In genomic region chr11:16257011-16257410, GRCm38 (mm10) we compare ENCODE assay signal across 8 mouse cellular contexts. TPM values are rescaled to one million over a fixed set of nuclear protein-coding genes. Genes with fewer than 3 reads are reported as not detected.
DNase-seq lines count a peak whose midpoint lies in the region; ATAC-seq and TF ChIP-seq lines count a peak whose summit lies in the region.

No protein-coding gene starts in this region.

- no peak for ATAC-seq in kidney, embryonic 14.5 days (ENCODE audit: low FRiP score, low TSS enrichment)
- peak; percentile 13; the same call in 1 of the 2 replicates for ATAC-seq in forebrain, embryonic 16.5 days
- ATAC-seq in liver, postnatal 0 days, result no peak

- H3K4me1 ChIP-seq in kidney, embryonic 14.5 days (ENCODE audit: control insufficient read depth, insufficient read depth, low read length), result no peaks in the 10 kb centered on the region
- H3K4me1 ChIP-seq in cortical plate, adult 2 months (ENCODE audit: control insufficient read depth, insufficient read depth, low read length), result no peaks in the 10 kb centered on the region
- peaks cover 17% of the 10 kb centered on the region for H3K4me1 ChIP-seq in forebrain, embryonic 16.5 days (replicated peaks; ENCODE audit: control insufficient read depth, insufficient read depth, low read length)
- no peaks in the 10 kb centered on the region for H3K4me1 ChIP-seq in liver, postnatal 0 days (ENCODE audit: insufficient read depth)

- H3K27ac ChIP-seq in kidney, embryonic 14.5 days (ENCODE audit: low read depth, low read length), result no peak overlapping the region
- H3K27ac ChIP-seq in cortical plate, adult 2 months (ENCODE audit: insufficient read depth, low read length), result peak overlapping the region; percentile 57
- peak overlapping the region; percentile 61 for H3K27ac ChIP-seq in forebrain, embryonic 16.5 days (ENCODE audit: low read length)
- H3K27ac ChIP-seq in liver, postnatal 0 days (ENCODE audit: low read depth), result no peak overlapping the region

- H3K9ac ChIP-seq in kidney, embryonic 14.5 days (ENCODE audit: low read depth, low read length), result no peak overlapping the region
- H3K9ac ChIP-seq in forebrain, embryonic 16.5 days (replicated peaks; ENCODE audit: low read depth, low read length), result peak overlapping the region; percentile 70
- no peak overlapping the region for H3K9ac ChIP-seq in liver, postnatal 0 days (replicated peaks)

- no peak for DNase-seq in kidney, postnatal 4 days
- no peak for DNase-seq in liver, postnatal 0 days
- no peak for DNase-seq in adrenal gland, adult 2 months
- DNase-seq in T-cell, adult 2 months (ENCODE audit: low spot score), result no peak
- no peak for DNase-seq in MN1 (ENCODE audit: low spot score)

- H3K4me2 ChIP-seq in kidney, embryonic 14.5 days (replicated peaks; ENCODE audit: low read depth, low read length), result peak overlapping the region; percentile 92
- peak overlapping the region; percentile 65 for H3K4me2 ChIP-seq in forebrain, embryonic 16.5 days (ENCODE audit: low read length)
- 0 out of 2 replicates have a peak overlapping the region, but pooled peaks have one; percentile 59 for H3K4me2 ChIP-seq in liver, postnatal 0 days (ENCODE audit: low read depth, low read length)

- no peaks in the 10 kb centered on the region for H3K9me3 ChIP-seq in kidney, embryonic 14.5 days (ENCODE audit: control insufficient read depth, low read length)
- no peaks in the 10 kb centered on the region for H3K9me3 ChIP-seq in forebrain, embryonic 16.5 days (ENCODE audit: control insufficient read depth, low read length)
- no peaks in the 10 kb centered on the region for H3K9me3 ChIP-seq in liver, postnatal 0 days (ENCODE audit: low read length)

- peak overlapping the region; percentile 55 for H3K4me3 ChIP-seq in kidney, embryonic 14.5 days (ENCODE audit: low read length)
- peak overlapping the region; percentile 93 for H3K4me3 ChIP-seq in cortical plate, adult 2 months (ENCODE audit: insufficient read depth, low read length)
- peak overlapping the region; percentile 57 for H3K4me3 ChIP-seq in forebrain, embryonic 16.5 days (replicated peaks; ENCODE audit: low read length)
- H3K4me3 ChIP-seq in liver, postnatal 0 days (ENCODE audit: low read depth, low read length), result peak overlapping the region; percentile 33; the same call in 1 of the 2 replicates

- TF ChIP-seq POLR2A in cortical plate, adult 2 months (IDR thresholded peaks at IDR 0.05; ENCODE audit: extremely low read depth, insufficient read depth, low read length), result no peak

- WGBS in kidney, embryonic 14.5 days, result 31% methylated on average over 7 of the region's 7 CpGs
- 15% methylated on average over 7 of the region's 7 CpGs for WGBS in forebrain, embryonic 16.5 days
- WGBS in liver, postnatal 0 days (ENCODE audit: insufficient replicate concordance), result 30% methylated on average over 7 of the region's 7 CpGs

- H3K36me3 ChIP-seq in kidney, embryonic 14.5 days (ENCODE audit: control insufficient read depth, insufficient read depth, low read length), result no peaks in the 10 kb centered on the region
- H3K36me3 ChIP-seq in forebrain, embryonic 16.5 days (ENCODE audit: control insufficient read depth, insufficient read depth), result no peaks in the 10 kb centered on the region
- no peaks in the 10 kb centered on the region for H3K36me3 ChIP-seq in liver, postnatal 0 days (replicated peaks; ENCODE audit: insufficient read depth, low read length)

- peaks cover 40% of the 10 kb centered on the region for H3K27me3 ChIP-seq in kidney, embryonic 14.5 days (ENCODE audit: control insufficient read depth, insufficient read depth, low read length)
- H3K27me3 ChIP-seq in forebrain, embryonic 16.5 days (replicated peaks; ENCODE audit: control insufficient read depth, insufficient read depth, low read length), result no peaks in the 10 kb centered on the region
- peaks cover 37% of the 10 kb centered on the region for H3K27me3 ChIP-seq in liver, postnatal 0 days (ENCODE audit: insufficient read depth, low read length)

- TF ChIP-seq EP300 in liver, postnatal 0 days (IDR thresholded peaks at IDR 0.05; ENCODE audit: low read depth), result no peak

- TF ChIP-seq CTCF in cortical plate, adult 2 months (IDR thresholded peaks at IDR 0.05; ENCODE audit: extremely low read depth, insufficient read depth, low read length), result no peak
- TF ChIP-seq CTCF in liver, postnatal 0 days (IDR thresholded peaks at IDR 0.05; ENCODE audit: low read depth), result no peak

RNA-seq across cellular contexts. Expression of gene Vstm2a, which starts 0.5 kb away (rescaled TPM):
- 0.09 and 0.50 TPM in 2 replicates for polyA plus RNA-seq in kidney, embryonic 14.5 days (2014; fragmentation: Nextera tagmentation; extraction: Ambion mirVana)
- 84.1 and 86.2 TPM in 2 replicates for polyA plus RNA-seq in cortical plate, adult 2 months (2012; rRNA removed)
- polyA plus RNA-seq in forebrain, embryonic 16.5 days (2015; fragmentation: Nextera tagmentation; extraction: Ambion mirVana), result 53.4 and 63.1 TPM in 2 replicates
- polyA plus RNA-seq in liver, postnatal 0 days (2015; fragmentation: Nextera tagmentation; extraction: Ambion mirVana), result not detected in 2 replicates
- under 1 TPM; 0.14 to 0.63 TPM for total RNA-seq in adrenal gland, adult 2 months (2021)
- not detected in 2 replicates for polyA plus RNA-seq in adrenal gland, adult 2 months (2012; rRNA removed)

Comparison
In these comparisons a context has a peak if more than half of its experiments do, and no peak if none do; other contexts are left out.
1. H3K27ac ChIP-seq: peak in cortical plate, adult 2 months (single experiment) and forebrain, embryonic 16.5 days (single experiment); none in kidney, embryonic 14.5 days (single experiment) and liver, postnatal 0 days (single experiment).
2. H3K4me3 ChIP-seq: peak in every context shown above with its lines; median percentile 93 in cortical plate, adult 2 months; 57 in forebrain, embryonic 16.5 days; 55 in kidney, embryonic 14.5 days; 33 in liver, postnatal 0 days.
3. RNA of gene Vstm2a, which starts 0.5 kb away (polyA plus RNA-seq): 84.1 to 86.2 TPM in cortical plate, adult 2 months and 53.4 to 63.1 TPM in forebrain, embryonic 16.5 days; 0.09 to 0.50 TPM in kidney, embryonic 14.5 days, not detected in adrenal gland, adult 2 months and not detected in liver, postnatal 0 days; every median in the first group is over 10 times any median in the second.
4. Peak in every context shown above with its lines, with median percentiles within 50 percentile points of each other: H3K4me2 ChIP-seq.